Mouse (Mus musculus) MEL (cell line): Measurements from ENCODE around the gene Dtwd1.

Experiments
- CHD2 ChIP-seq: IDR thresholded peaks from 2 replicates; pipeline ENCODE4 v1.6.1; 2011; ENCODE audit warnings: low read length, improper control_type of control experiment
- CTCF ChIP-seq, 3 experiments: IDR thresholded peaks in 2 of 3; conservative IDR thresholded peaks in 1 of 3; 2 replicates each; pipeline ENCODE4 v1.5.1; 2011 to 2012; ENCODE audit warnings: low read length in 3 of 3, low read depth in 2 of 3, mild to moderate bottlenecking in 2 of 3, improper control_type of control experiment in 1 of 3, inconsistent platforms in 1 of 3, mixed read lengths in 1 of 3, moderate library complexity in 1 of 3; ENCODE audit not compliant: control insufficient read depth in 1 of 3, insufficient read depth in 1 of 3, poor library complexity in 1 of 3, severe bottlenecking in 1 of 3
- E2F4 ChIP-seq: IDR thresholded peaks from 2 replicates; pipeline ENCODE4 v1.6.1; 2011; ENCODE audit warnings: low read depth, low read length, improper control_type of control experiment, borderline replicate concordance
- EP300 ChIP-seq, 2 experiments: IDR thresholded peaks; 2 replicates each; pipeline ENCODE4 v1.6.1; 2011; ENCODE audit warnings: improper control_type of control experiment in 2 of 2, low read length in 2 of 2, low read depth in 1 of 2, mild to moderate bottlenecking in 1 of 2
- KAT2A ChIP-seq: conservative IDR thresholded peaks from 2 replicates; pipeline ENCODE4 v1.6.1; 2012; ENCODE audit warnings: low read depth, low read length, improper control_type of control experiment, inconsistent platforms
- MAFK ChIP-seq: IDR thresholded peaks from 2 replicates; pipeline ENCODE4 v1.6.1; 2011; ENCODE audit warnings: low read depth, mild to moderate bottlenecking, low read length, improper control_type of control experiment, borderline replicate concordance
- MAX ChIP-seq: IDR thresholded peaks from 2 replicates; pipeline ENCODE4 v1.6.1; 2011; ENCODE audit warnings: low read length, improper control_type of control experiment
- MAZ ChIP-seq: IDR thresholded peaks from 2 replicates; pipeline ENCODE4 v1.6.1; 2012; ENCODE audit warnings: low read depth, mild to moderate bottlenecking, inconsistent platforms, low read length, improper control_type of control experiment
- POLR2A ChIP-seq, 2 experiments: IDR thresholded peaks; 2 replicates each; pipeline ENCODE4 v1.6.1; 2011 to 2012; ENCODE audit warnings: low read length in 2 of 2, mild to moderate bottlenecking in 2 of 2, control low read depth in 1 of 2, improper control_type of control experiment in 1 of 2, low read depth in 1 of 2, moderate library complexity in 1 of 2; ENCODE audit not compliant: control insufficient read depth in 1 of 2, insufficient read depth in 1 of 2, poor library complexity in 1 of 2
- TCF12 ChIP-seq: IDR thresholded peaks from 2 replicates; pipeline ENCODE4 v1.6.1; 2014; ENCODE audit warnings: low read depth, mild to moderate bottlenecking, inconsistent platforms, low read length, improper control_type of control experiment, moderate library complexity
- USF1 ChIP-seq: IDR thresholded peaks from 2 replicates; pipeline ENCODE4 v1.6.1; 2014; ENCODE audit warnings: low read depth, mild to moderate bottlenecking, inconsistent platforms, low read length, improper control_type of control experiment, moderate library complexity

GRCm38 (mm10) chr2:126147723-126148122 is 4.2 kb upstream of the Dtwd1 start:
- TF ChIP-seq MAFK: no peak
- no peak for TF ChIP-seq CTCF (IDR thresholded peaks at IDR 0.05 in 2 of 3, conservative IDR thresholded peaks at IDR 0.05 in 1 of 3; ENCODE audit: control insufficient read depth in 1 of 3, insufficient read depth in 1 of 3, low read depth in 2 of 3, low read length in 3 of 3, poor library complexity in 1 of 3, severe bottlenecking in 1 of 3)
- TF ChIP-seq POLR2A (IDR thresholded peaks at IDR 0.05; ENCODE audit: control insufficient read depth in 1 of 2, insufficient read depth in 1 of 2, low read depth in 1 of 2, low read length in 2 of 2, poor library complexity in 1 of 2): no peak
- no peak for TF ChIP-seq MAZ
- TF ChIP-seq KAT2A: no peak
- no peak for TF ChIP-seq TCF12
- TF ChIP-seq MAX: no peak
- no peak for TF ChIP-seq CHD2
- no peak for TF ChIP-seq USF1
- TF ChIP-seq E2F4: no peak
- TF ChIP-seq EP300 (IDR thresholded peaks at IDR 0.05; ENCODE audit: low read depth in 1 of 2, low read length in 2 of 2): no peak
